Mouse (Mus musculus): ENCODE measurements at regions not wholly inside any gene's neighbourhood (a gene's known extent, or its start where the extent isn't known, plus 50 kb on each side); places are given as distances from the start of the nearest gene placed in this dataset.

DNA sequence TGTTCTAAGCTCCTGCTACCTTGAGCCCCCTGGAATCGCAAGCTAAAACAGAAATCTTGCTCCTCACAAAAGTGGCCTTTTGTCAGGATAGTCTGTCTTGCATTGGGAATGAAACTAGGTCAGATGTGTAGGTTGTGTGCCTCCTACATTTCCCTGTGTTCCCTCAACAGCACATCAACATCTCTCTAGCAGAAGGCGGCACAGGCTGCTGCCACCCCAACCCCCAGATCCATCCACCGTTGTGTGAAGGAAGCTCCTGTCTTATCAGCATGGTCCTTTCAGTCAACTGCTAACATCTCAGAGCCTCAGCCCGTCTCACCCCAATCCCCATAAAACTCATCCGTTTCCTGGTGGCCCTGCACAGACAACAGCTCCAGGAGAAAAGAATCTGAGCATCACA lies 272.0 kb upstream of the Tbx3 start:
- no peak for DNase-seq (ENCODE audit: low spot score)

DNA sequence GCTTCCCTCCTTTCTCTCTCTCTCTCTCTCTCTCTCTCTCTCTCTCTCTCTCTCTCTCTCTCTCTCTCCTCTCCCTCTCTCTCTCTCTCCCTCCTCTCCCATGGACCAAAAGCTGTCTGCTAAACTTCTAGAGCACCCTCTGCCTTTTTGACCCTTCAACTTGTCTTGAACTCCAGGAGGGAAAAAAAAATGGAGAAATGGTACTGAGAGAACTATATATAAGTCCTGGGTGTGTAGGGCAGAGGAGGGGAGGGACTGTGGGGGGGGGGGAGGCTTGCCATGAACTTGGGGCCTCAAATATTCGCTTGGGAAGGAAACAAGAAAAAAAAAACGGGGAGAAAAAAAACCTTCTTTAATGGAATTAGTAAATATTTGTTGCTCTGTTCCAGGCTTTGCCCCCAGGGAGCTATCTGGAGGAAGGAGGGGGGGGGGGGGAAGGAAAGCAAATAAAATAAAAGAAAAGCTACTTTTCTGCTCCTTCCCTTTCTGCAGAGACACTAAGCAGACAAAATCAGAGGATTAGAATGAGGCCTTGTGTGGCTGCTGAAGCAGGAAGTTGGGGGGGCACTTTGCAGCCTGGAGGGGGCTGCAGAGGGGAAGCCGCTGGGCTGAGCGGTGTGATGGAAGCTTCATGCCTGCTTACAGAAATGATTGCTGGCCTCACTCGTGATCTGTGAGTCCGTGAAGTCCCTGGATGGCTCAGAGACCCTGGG lies 270.1 kb upstream of the Tbx3 start:
- DNase-seq (ENCODE audit: low spot score), result peak; percentile 49

DNA sequence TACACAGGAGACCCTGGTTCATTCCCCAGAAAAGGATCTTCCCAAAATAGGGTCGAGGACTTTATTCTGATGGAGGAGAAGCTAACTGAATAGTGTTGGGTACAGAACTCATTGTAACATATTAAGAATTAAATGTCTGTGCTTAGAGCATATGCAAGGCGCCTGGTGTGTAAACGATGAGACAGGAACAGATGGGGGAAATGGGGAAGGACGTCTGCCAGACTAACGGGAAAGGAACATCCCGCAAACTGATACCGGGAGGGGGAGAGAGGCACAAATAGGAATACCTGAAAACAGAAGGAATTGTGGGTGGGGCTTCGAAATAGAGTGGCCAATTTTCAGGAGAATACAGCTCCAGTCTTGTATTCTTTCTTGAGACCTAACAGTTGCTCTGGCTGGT lies 268.6 kb upstream of the Tbx3 start:
- DNase-seq (ENCODE audit: low spot score), result no peak

DNA sequence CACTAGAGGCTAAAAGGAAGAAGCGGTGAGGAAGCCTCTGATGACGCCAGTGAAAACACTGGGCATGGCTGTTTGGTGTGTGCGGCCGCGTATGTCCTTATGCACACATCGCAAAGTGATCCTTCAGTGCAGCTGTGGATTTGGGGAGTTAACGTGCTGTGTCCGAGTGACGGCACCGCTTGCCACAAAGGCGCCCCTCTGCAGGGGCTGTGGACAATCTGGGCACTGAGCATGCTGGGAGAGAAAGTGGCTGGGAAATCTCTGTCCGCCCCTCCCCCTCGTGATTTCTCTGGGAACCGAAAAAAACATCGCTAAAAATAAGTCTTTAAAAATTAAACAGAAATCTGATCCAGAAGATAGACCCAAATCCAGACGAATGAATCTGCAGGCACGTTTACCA lies 267.8 kb upstream of the Tbx3 start:
- DNase-seq (ENCODE audit: low spot score), result no peak

DNA sequence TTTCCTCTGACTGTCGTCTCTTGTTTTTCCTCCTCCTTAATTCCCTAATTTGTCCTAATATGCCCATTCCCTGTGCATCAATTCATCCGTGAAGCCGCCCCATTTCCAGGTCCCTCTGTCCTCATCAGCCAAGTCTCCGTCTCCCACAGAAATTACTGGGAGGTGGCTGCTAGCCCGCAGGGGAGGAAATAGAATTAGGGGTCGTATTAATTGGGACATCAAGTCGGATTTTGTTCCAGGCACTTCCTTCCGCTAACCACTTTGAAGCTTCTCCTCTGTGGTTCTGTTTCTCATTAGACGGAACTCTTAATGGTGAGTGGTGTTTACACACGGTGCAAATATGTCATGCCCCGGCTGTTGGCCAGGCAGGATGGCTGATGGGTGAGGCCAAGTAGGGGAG lies 259.5 kb upstream of the Tbx3 start:
- no peak for DNase-seq (ENCODE audit: low spot score)

DNA sequence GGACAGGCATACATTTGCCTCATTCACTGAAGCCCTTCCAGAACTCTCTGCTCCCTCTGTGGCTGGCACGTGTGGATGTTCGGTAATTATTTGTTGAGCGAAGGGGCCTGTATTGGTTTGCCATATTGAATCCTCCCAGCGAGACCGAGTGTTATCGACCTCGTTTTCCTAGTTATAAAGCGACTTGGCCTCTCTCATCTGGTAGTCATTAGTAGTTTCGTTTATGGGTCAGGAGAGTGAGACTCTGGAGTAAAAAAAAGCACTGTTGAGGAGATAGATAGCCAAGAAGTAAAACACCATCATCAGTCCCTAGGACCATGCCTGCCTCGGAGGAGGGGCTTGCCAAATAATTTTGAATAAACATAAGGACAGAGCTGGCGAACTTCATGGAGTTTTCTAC lies 254.6 kb upstream of the Tbx3 start:
- no peak for DNase-seq (ENCODE audit: low spot score)

DNA sequence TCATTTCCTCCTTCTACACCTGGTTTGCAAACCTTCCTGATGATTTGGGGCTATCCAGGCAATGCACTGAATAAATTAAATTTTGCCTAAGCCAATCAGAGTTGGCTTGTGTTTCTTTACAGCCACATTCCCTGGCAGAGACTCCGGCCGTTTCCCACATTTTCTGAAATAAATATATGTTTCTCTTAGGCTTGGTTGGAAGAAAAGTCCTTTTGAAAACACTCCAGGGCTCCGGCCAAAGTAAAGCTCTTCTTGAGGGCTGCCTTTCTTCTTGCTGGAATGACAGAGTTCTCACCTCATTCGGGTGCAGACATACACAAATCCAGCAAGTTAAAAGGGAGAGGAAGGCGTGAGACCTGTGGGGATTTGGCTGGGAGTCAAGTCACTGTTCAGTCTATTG lies 252.0 kb upstream of the Tbx3 start:
- no peak for DNase-seq (ENCODE audit: low spot score)

DNA sequence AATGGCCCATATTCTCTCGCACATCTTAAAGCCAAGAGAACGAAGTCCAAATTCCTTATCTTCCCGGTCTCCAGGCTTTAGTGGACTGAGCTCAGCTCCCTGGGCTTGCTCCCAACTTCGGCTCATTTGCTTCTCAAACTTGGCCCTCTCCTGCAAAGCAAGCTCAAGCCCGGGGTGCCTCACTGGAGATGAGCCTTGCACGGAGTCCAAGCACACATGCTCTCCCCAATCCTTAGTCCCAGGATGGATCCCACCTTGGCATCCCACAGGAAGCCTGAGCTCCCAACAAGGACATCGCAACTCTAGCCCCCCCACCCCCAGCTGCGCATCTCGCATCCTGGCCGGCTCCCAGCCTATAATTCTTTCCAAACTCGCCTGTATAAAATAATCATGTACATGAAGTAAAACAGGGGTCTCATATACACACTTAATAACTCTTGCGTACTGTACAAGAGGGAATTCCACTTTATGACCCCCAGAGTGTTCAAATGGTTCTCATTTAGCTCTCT lies 242.9 kb upstream of the Tbx3 start:
- no peak for DNase-seq (ENCODE audit: low spot score)

DNA sequence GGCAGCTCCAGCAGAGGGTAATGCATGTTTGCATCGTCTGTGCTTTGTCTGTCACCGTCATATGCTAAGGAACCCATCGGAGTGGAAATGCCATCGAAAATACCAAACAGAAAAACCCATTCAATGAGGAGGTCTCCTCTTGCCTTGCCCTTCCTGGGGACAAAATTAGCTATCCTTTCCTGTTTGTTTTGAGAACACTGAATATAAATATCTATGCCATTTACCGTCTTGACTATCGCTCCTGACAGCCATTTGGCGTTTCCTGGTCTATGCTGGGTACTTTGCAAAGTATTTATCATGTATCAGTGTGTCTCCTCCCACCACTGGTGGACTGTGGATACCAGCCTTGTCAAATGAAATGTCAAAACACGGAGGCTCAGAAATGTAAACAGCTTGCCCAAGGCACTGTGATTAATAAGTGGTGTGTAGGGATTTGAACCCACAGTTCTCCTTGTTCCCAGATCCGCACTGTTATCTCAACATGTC lies 239.2 kb upstream of the Tbx3 start:
- no peak for DNase-seq (ENCODE audit: low spot score)

DNA sequence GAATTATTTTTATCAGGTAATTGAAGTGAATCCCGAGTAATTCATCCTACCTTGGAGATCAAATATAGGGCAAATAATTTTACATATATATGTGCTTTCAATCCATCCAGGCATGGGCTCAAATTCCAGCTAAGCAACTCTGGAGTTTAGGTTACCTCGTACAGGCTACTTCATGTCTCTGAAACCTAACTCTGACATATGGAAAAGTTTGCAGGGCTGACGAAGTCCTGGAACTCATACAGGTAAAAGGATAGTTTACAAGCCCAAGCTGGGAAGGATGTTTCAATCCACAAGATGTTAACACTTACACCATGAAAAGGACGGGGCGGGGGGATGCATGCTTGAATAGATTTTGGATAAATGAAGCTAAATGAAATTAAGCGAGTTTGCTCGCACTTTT lies 235.9 kb upstream of the Tbx3 start:
- no peak for DNase-seq (ENCODE audit: low spot score)

DNA sequence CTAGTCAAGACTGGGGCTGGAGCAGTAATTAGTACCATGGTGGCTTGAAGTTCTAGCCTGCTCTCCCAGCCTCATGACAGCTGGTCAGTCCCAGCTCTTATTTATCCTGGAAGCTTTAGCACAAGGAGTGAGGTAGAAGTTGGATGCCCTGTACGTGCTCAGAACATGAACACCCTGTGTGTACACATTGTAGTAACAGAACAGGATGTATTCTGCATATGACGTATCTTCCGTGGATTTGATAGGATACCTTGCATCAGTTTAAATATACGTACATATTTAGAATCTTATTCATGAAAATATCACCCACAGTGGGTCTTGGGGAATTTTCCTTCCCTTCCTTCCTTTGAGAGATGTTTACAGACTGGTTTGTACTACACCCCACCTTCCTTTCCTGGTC lies 222.0 kb upstream of the Tbx3 start:
- no peak for DNase-seq (ENCODE audit: low spot score)

DNA sequence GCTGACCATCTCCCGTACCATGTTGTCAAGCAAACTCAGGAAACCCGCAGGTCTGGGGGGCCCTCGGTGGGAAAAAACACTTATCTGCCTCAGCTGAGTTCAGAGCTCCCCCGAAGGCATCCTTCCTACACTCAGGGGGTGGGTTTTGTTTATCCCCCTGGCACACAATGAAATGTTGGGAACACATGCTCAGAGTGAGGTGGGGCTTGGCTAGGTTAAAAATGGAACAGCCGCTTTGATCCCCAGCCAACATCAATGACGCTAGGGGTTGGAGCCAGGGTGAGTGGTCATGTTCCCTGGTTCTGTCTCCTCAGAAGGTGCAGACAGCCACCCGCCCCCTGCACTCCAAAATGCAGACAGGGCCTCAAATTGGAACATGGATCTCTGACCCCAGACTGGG lies 221.3 kb upstream of the Tbx3 start:
- no peak for DNase-seq (ENCODE audit: low spot score)

DNA sequence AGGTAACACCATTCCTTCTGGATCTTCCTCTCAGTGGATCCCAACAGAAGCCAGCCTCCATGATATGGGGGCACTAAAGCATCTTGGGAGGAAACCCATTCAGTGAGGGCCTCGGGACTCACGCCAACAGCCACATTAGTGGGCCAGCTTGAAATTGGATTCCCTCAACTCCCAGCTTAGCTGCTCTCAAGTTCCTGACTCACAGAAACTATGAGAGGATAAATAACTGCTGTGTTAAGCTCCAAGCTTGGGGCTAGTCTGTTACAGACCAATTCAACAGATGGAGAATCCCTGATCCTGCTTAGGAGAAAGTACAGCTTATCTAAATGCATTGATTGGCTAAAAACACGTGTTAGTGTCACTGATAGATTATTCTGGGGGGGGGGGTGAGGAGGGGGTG lies 210.7 kb upstream of the Tbx3 start:
- no peak for DNase-seq (ENCODE audit: low spot score)

DNA sequence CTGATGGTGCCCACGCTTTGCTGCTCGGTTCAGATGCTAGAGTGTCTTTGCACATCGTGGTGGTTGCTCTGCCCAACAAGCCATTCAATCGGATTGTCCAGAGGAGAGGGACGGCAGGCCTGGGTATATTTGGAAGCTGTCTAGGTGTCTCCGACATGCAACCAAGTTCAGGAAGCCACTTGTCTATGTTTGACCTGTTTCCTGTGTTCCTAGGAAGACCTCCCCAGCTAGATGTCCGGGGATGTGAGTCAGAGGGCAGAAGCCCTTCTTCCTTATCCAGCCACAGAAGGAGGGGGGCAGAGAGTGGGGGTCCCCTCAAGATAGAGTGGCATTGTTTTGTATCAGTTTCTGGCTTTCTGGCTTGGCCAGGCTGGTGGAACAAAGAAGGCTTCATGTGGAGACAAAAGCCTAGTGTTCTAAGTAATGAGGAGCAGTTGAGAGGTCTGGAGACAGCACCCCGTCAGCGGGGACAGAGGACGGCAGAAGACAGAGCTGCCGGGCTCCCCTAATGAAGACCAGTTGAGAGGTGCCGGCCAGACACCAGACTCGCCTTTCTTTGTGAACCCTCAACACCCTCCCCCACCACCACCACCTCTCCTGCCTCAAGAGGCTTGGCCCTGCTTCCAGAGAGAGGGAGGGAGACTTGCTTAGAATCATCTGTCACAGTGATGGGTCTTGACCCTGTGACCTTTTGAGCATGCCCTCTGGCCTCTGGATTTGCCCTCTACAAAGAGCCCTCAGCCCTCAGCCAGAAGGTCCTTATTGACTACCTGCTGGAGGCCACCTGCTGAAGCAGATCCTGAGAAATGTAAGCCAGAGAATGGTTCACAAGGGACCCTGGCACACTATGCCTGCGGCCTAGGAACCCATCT lies 207.6 kb upstream of the Tbx3 start:
- DNase-seq (ENCODE audit: low spot score), result no peak

DNA sequence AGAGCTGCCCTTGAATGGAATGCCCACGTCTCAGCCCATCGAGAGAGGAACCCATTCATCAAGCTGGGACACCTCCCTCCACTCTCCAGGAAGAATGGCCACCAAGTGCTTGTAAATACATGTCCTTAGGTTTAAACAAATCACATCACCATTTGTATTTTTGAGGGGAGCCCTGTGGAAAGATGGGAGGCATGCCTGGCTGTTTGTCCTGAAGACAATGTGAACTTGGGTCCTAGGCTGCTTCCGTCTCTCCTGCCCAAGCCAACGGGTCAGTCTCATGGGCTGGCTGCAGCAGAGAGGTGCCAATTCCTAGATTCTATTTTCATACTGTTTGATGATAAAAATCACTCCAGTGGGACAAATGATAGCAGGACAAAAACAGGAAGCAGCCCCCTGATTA lies 205.9 kb upstream of the Tbx3 start:
- DNase-seq (ENCODE audit: low spot score), result no peak

DNA sequence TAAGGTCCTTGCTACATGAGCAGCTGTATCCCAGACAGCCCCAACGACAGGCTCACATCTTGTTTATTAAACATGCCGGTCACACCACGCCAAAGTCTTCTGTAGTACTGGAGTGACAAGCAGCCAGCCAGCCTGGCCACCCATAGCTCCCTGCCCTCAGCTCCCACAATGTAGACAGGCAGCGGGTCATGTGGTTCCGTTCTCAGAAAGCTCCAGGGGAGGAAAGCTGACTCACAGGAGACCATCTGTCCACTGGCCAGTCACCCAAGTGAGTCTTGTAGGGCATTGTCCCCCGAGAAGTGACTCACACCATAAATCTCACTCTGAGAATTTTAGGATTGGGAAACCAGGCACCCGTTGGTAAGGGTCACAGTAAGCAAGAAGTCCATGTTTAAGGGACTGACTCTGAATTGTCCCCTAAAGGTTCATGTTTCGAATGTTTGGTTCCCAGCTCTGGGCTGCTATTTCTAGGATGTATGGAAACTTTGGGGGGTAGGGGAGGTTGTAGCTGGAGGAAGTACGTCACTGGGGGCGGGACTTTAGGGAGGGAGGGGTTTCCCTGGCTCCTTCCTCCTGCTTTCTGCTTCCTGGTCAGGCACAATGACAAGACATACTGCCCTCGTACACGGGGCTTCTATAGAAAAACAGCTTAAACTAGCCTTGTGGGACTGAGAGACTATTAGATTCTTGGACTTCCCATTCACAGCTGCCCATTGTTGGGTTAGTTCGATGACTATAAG lies 203.0 kb upstream of the Tbx3 start:
- DNase-seq (ENCODE audit: low spot score), result no peak

DNA sequence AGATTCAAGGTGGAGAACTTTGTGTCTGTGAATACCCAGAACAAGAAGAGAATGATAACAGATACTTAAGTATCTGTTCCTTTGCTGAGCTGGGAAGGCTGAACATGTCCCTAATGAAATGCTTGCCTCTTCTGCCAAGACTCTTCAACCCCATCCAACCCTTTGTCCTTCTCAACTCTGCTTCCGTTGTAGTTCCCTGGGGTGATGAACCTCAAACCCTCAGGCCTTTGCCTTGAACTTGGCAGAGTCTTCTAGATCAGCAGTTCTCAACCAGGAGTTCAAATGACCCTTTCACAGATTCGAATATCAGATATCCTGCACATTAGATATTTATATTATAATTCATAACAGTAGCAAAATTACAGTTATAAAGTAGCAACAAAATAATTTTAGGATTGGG lies 192.5 kb upstream of the Tbx3 start:
- DNase-seq (ENCODE audit: low spot score), result no peak

DNA sequence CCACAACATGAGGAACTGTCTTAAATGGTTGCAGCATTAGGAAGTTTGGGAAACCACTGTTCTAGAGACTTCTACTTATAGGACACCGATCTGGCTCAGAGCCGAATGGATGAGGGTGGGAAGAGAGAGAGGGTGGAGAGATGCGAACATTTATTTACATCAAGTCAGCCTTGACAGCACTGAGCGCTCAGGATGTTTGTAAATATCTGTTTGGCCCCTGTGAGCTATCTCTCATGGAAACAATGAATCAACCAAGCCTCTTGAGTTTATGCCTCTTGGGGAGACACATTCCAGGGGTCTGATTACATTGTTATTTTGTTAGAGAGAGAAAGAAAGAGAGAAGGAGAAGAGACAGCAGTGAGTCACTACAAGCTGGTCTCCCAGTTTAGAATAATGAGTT lies 192.1 kb upstream of the Tbx3 start:
- no peak for DNase-seq (ENCODE audit: low spot score)

DNA sequence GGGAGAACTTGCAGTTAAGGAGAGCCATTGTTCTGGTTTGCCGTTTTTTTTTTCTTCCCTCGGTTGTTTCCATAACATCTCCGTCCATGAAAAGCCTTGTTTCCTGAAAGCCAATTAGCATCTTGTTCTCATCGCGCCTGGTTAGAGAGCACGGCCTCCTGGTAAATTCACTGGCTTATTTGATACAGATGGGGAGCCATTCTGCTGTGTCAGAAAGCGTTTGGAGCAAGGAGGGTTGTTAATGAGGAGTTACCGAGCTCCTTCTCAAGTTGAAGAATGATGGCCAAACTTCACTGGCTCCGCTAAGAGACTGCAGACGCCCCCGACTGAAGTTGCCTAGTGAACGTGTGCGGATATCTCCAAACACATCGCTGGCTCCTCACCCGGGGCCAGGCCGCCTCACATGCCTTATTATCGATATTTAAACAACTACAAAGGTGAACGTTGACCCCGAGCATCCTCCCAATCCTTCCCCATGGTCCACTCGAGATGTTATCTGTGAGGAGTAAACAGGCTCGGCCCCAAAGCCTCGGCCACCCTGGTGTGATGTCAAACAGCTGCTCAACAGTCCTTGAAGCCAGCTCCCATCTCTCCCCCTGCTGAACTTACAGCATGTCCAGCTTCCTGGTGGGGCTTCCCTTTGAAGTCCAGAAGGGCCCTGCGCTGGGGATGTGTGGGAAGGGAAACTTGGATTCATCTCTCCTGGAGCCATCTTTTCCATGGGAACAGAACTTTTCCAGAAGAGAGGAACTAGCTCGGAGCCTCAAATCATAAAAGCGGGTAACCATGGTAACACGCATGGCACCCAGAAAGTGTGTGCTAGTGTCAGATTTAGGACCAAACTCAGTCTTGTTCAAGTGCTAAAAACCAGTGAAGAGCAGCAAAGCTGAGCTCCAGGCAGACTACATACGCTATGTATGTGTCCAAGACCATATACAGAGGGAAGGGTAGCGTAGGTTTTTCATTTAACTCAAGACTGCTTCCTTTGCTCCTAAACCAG lies 190.0 kb upstream of the Tbx3 start:
- no peak for DNase-seq (ENCODE audit: low spot score)

DNA sequence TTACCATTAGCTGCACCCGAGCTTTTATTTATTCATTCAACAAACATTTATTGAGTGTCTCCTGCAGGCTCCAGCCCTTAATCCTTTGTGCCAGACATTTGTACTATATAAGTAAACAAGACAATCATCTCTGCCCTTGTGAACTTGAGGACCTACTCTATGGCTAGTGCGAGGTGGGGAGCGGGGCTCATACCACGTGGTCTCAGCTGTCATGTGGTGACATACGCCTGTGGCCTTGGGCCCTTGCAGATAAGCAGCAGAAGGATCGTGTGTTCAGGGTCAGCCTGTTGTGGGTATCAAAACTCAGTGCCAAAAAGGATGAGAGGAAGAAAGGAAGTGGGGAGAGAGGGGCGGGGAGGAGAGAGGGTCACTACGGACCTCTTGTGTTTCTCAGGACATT lies 186.8 kb upstream of the Tbx3 start:
- DNase-seq (ENCODE audit: low spot score), result no peak

DNA sequence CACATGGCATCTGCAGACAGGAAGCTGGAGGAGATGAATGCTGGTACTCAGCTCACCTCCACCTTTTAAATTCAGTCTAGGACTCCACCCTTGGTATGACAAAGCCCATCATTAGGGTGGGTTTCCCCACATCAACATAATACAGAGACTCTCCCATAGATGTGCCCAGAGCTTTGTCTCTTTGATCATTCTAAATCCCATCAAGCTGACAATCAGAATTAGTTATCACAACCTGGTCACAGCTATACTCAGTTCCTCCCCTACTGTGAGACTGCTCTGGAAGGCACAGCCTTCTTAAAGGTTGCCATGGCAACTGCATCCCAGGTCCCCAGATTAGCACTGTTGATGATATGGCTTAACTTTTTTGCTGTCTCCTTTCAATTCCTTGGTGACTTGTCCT lies 184.3 kb upstream of the Tbx3 start:
- DNase-seq (ENCODE audit: low spot score), result no peak
